9 mouse cellular contexts compared by ENCODE assay signal in genomic region chr2:153710701-153711330, GRCm38 (mm10). TPM values are rescaled to one million over a fixed set of nuclear protein-coding genes. Genes with fewer than 3 reads are reported as not detected.
DNase-seq lines count a peak whose midpoint lies in the region; ATAC-seq and TF ChIP-seq lines count a peak whose summit lies in the region.
"Had no signal": no experiment of that assay in that cellular context is flagged by ENCODE, and none has a peak within 500 bp of the region (broad histone marks: within the 10 kb centered on the region; RNA-seq: fewer than 3 reads in every experiment).

No protein-coding gene starts in this region.

- no peaks in the 10 kb centered on the region for H3K27me3 ChIP-seq in kidney, embryonic 15.5 days
- H3K27me3 ChIP-seq in CH12.LX (replicated peaks) = peaks cover 6% of the 10 kb centered on the region
- no peaks in the 10 kb centered on the region for H3K27me3 ChIP-seq in limb, embryonic 14.5 days (ENCODE audit: control insufficient read depth, insufficient read depth, low read length)
- H3K27me3 ChIP-seq in stomach, postnatal 0 days (ENCODE audit: control insufficient read depth, insufficient read depth, low read length) = no peaks in the 10 kb centered on the region
- H3K27me3 ChIP-seq: hindbrain, embryonic 15.5 days had no signal

- dilution Hi-C loops in CH12.LX (cut with MboI; ENCODE audit: extremely low pct_ligation_motif_present, extremely low pct_unique_long_range_greater_than_20kb, low sequenced_read_pairs) = no loop called here

- H3K36me3 ChIP-seq in kidney, embryonic 15.5 days = no peaks in the 10 kb centered on the region
- no peaks in the 10 kb centered on the region for H3K36me3 ChIP-seq in CH12.LX (replicated peaks in 1 of 2; ENCODE audit: control insufficient read depth in 1 of 2, insufficient read depth in 1 of 2, low read length in 1 of 2)
- H3K36me3 ChIP-seq in limb, embryonic 14.5 days (ENCODE audit: control insufficient read depth, insufficient read depth, low read length) = no peaks in the 10 kb centered on the region
- no peaks in the 10 kb centered on the region for H3K36me3 ChIP-seq in stomach, postnatal 0 days (ENCODE audit: control insufficient read depth, insufficient read depth, low read length)
- H3K36me3 ChIP-seq: hindbrain, embryonic 15.5 days had no signal

- H3K9me3 ChIP-seq in kidney, embryonic 15.5 days (replicated peaks) = no peaks in the 10 kb centered on the region
- H3K9me3 ChIP-seq in CH12.LX (replicated peaks; ENCODE audit: low read length) = peaks cover 4% of the 10 kb centered on the region
- no peaks in the 10 kb centered on the region for H3K9me3 ChIP-seq in limb, embryonic 14.5 days (ENCODE audit: control insufficient read depth, low read length)
- no peaks in the 10 kb centered on the region for H3K9me3 ChIP-seq in stomach, postnatal 0 days (ENCODE audit: control insufficient read depth, low read length)
- H3K9me3 ChIP-seq: hindbrain, embryonic 15.5 days had no signal

- no peak overlapping the region for H3K4me3 ChIP-seq in kidney, embryonic 15.5 days (replicated peaks)
- no peak overlapping the region for H3K4me3 ChIP-seq in CH12.LX (replicated peaks in 1 of 3; ENCODE audit: low read depth in 2 of 3, low read length in 2 of 3, poor library complexity in 1 of 3)
- H3K4me3 ChIP-seq in limb, embryonic 14.5 days (replicated peaks; ENCODE audit: low read length) = no peak overlapping the region
- H3K4me3 ChIP-seq in stomach, postnatal 0 days (ENCODE audit: low read depth, low read length) = no peak overlapping the region
- H3K4me3 ChIP-seq: hindbrain, embryonic 15.5 days had no signal

- no peak for DNase-seq in kidney, adult 8-10 months
- DNase-seq in CH12.LX (ENCODE audit: extremely low read depth) (peak; percentile 47), R1 (ENCODE audit: low read depth, low spot score) (peak; percentile 64)
- DNase-seq in limb, embryonic 14.5 days (ENCODE audit: low spot score) = peak; percentile 45
- peak; percentile 24 for DNase-seq in stomach, postnatal 0 days (ENCODE audit: low spot score)
- DNase-seq in urinary bladder, postnatal 25 days (ENCODE audit: low spot score) = no peak

- WGBS in kidney, embryonic 15.5 days = 45% methylated on average over 8 of the region's 8 CpGs
- WGBS in limb, embryonic 14.5 days = 53% methylated on average over 8 of the region's 8 CpGs
- WGBS in stomach, postnatal 0 days = 48% methylated on average over 8 of the region's 8 CpGs

- TF ChIP-seq CTCF in CH12.LX (conservative IDR thresholded peaks at IDR 0.05 in 1 of 2, IDR thresholded peaks at IDR 0.05 in 1 of 2; ENCODE audit: low read depth in 2 of 2, low read length in 2 of 2) = peak; percentile 55 to 86
- peak; percentile 84 for TF ChIP-seq CTCF in stomach, postnatal 0 days (IDR thresholded peaks at IDR 0.05; ENCODE audit: low read depth)

- no peak for TF ChIP-seq POLR2A in CH12.LX (IDR thresholded peaks at IDR 0.05; ENCODE audit: low read depth, low read length)
- no peak for TF ChIP-seq POLR2A in limb, embryonic 14.5 days (IDR thresholded peaks at IDR 0.05; ENCODE audit: borderline replicate concordance, extremely low read depth, insufficient read depth, insufficient read length)

- in situ Hi-C loops in CH12.LX (cut with MboI; ENCODE audit: low pct_ligation_motif_present, low pct_unique_long_range_greater_than_20kb, low sequenced_read_pairs) = loop anchor here (5.0 kb wide), 1 partner anchor 81 kb away; no protein-coding TSS in a partner anchor

- peaks cover 7% of the 10 kb centered on the region for H3K4me1 ChIP-seq in kidney, embryonic 15.5 days
- peaks cover 4 to 20% of the 10 kb centered on the region in 2 experiments; a peak in 3 of 4 replicates for H3K4me1 ChIP-seq in CH12.LX (ENCODE audit: control insufficient read depth in 1 of 2, insufficient read depth in 2 of 2)
- 0 out of 2 replicates have a peak, but pooled peaks cover 3% of the 10 kb centered on the region for H3K4me1 ChIP-seq in limb, embryonic 14.5 days (ENCODE audit: control insufficient read depth, insufficient read depth, low read length)
- H3K4me1 ChIP-seq in stomach, postnatal 0 days (replicated peaks; ENCODE audit: control insufficient read depth, insufficient read depth) = 0 out of 2 replicates have a peak, but pooled peaks cover 4% of the 10 kb centered on the region

- no peak for TF ChIP-seq EP300 in CH12.LX (IDR thresholded peaks at IDR 0.05; ENCODE audit: low read length)
- no peak for TF ChIP-seq EP300 in stomach, postnatal 0 days (optimal IDR thresholded peaks at IDR 0.05)

- no peak overlapping the region for H3K27ac ChIP-seq in kidney, embryonic 15.5 days
- H3K27ac ChIP-seq in CH12.LX (ENCODE audit: insufficient read depth, low read depth) = no peak overlapping the region
- H3K27ac ChIP-seq in limb, embryonic 14.5 days (replicated peaks; ENCODE audit: low read depth, low read length) = no peak overlapping the region
- H3K27ac ChIP-seq in stomach, postnatal 0 days (replicated peaks) = no peak overlapping the region
- H3K27ac ChIP-seq: hindbrain, embryonic 15.5 days had no signal

- H3K9ac ChIP-seq in kidney, embryonic 15.5 days = no peak overlapping the region
- no peak overlapping the region for H3K9ac ChIP-seq in CH12.LX (ENCODE audit: insufficient read depth, low read depth)
- no peak overlapping the region for H3K9ac ChIP-seq in limb, embryonic 14.5 days (ENCODE audit: low read depth, low read length, severe bottlenecking)
- no peak overlapping the region for H3K9ac ChIP-seq in stomach, postnatal 0 days (ENCODE audit: low read length)
- H3K9ac ChIP-seq: hindbrain, embryonic 15.5 days had no signal

- ATAC-seq in kidney, embryonic 15.5 days (replicated peaks; ENCODE audit: low FRiP score) = 0 out of 2 replicates have a peak, but pooled peaks have one; percentile 43
- ATAC-seq in erythroid progenitor cell, adult 5-6 weeks (replicated peaks; ENCODE audit: low FRiP score, poor library complexity, severe bottlenecking) = peak; percentile 63; the same call in 1 of the 2 replicates
- 0 out of 2 replicates have a peak, but pooled peaks have one; percentile 18 for ATAC-seq in limb, embryonic 14.5 days (ENCODE audit: low FRiP score, low read depth)
- ATAC-seq in stomach, postnatal 0 days (ENCODE audit: low FRiP score, low TSS enrichment) = no peak

- H3K4me2 ChIP-seq in kidney, embryonic 15.5 days = no peak overlapping the region
- no peak overlapping the region for H3K4me2 ChIP-seq in CH12.LX (ENCODE audit: insufficient read depth, low read depth, poor library complexity, severe bottlenecking)
- H3K4me2 ChIP-seq in limb, embryonic 14.5 days (replicated peaks; ENCODE audit: low read depth, low read length, severe bottlenecking) = no peak overlapping the region
- H3K4me2 ChIP-seq in stomach, postnatal 0 days (replicated peaks; ENCODE audit: low read depth) = no peak overlapping the region
- H3K4me2 ChIP-seq: hindbrain, embryonic 15.5 days had no signal

- no peaks in the 10 kb centered on the region for H3K79me2 ChIP-seq in CH12.LX (replicated peaks; ENCODE audit: control insufficient read depth, extremely low read depth, insufficient read depth, poor library complexity, severe bottlenecking)

- TF ChIP-seq RAD21 in CH12.LX (IDR thresholded peaks at IDR 0.05; ENCODE audit: low read depth, low read length) = peak; percentile 76

TF ChIP-seq in CH12.LX, 34 proteins besides CTCF, POLR2A, EP300 and RAD21:
- TF ChIP-seq ZNF384 (IDR thresholded peaks at IDR 0.05; ENCODE audit: low read depth, low read length) = no peak
- TF ChIP-seq SMC3 (IDR thresholded peaks at IDR 0.05; ENCODE audit: low read depth, low read length) = peak; percentile 92
- TF ChIP-seq ZC3H11A (IDR thresholded peaks at IDR 0.05; ENCODE audit: low read depth, low read length) = 0 out of 2 replicates have a peak, but pooled peaks have one; percentile 9
- TF ChIP-seq GABPA (IDR thresholded peaks at IDR 0.05; ENCODE audit: insufficient replicate concordance, low read depth, low read length) = no peak
- peak; percentile 81; the same call in 1 of the 2 replicates for TF ChIP-seq MAZ (IDR thresholded peaks at IDR 0.05; ENCODE audit: low read depth, low read length)

RNA-seq across cellular contexts. Expression of gene Dnmt3c, which starts 14.4 kb away (rescaled TPM):
- polyA plus RNA-seq in kidney, embryonic 15.5 days (2015; fragmentation: Nextera tagmentation; extraction: Ambion mirVana) = not detected in 2 replicates
- 0.04 TPM in 1 of 2 replicates, not detected in the other for total RNA-seq in CH12.LX (2012; rRNA removed)
- 0.14 TPM in 1 of 2 replicates, not detected in the other for total RNA-seq in CH12.LX (2014; rRNA removed)
- not detected in 2 replicates for polyA plus RNA-seq in CH12.LX (2012; ENCODE audit: insufficient read length, low read depth)
- not detected in 2 replicates for total RNA-seq in erythroid progenitor cell, adult 5-6 weeks (2015; ENCODE audit: low replicate concordance)
- total RNA-seq in erythroid progenitor cell, adult 5-6 weeks (2017; ENCODE audit: low replicate concordance) = 0.90 TPM in 1 of 2 replicates, not detected in the other
- 0.06 and 0.10 TPM in 2 replicates for polyA plus RNA-seq in limb, embryonic 14.5 days (2012; rRNA removed)
- polyA plus RNA-seq in limb, embryonic 14.5 days (2014; fragmentation: Nextera tagmentation; extraction: Ambion mirVana) = 0.08 and 0.10 TPM in 2 replicates
- polyA plus RNA-seq in stomach, postnatal 0 days (2015; fragmentation: Nextera tagmentation; extraction: Ambion mirVana) = not detected in 2 replicates

RNA-seq across cellular contexts. Expression of gene Mapre1, which starts 30.3 kb away (rescaled TPM):
- polyA plus RNA-seq in kidney, embryonic 15.5 days (2015; fragmentation: Nextera tagmentation; extraction: Ambion mirVana) = 234 and 269 TPM in 2 replicates
- 30.8 and 44.7 TPM in 2 replicates for total RNA-seq in CH12.LX (2012; rRNA removed)
- 136 and 163 TPM in 2 replicates for total RNA-seq in CH12.LX (2014; rRNA removed)
- 134 and 148 TPM in 2 replicates for polyA plus RNA-seq in CH12.LX (2012; ENCODE audit: insufficient read length, low read depth)
- 75.0 and 109 TPM in 2 replicates for total RNA-seq in erythroid progenitor cell, adult 5-6 weeks (2015; ENCODE audit: low replicate concordance)
- total RNA-seq in erythroid progenitor cell, adult 5-6 weeks (2017; ENCODE audit: low replicate concordance) = 87.6 and 151 TPM in 2 replicates
- polyA plus RNA-seq in limb, embryonic 14.5 days (2012; rRNA removed) = 30.2 and 36.1 TPM in 2 replicates
- 194 and 203 TPM in 2 replicates for polyA plus RNA-seq in limb, embryonic 14.5 days (2014; fragmentation: Nextera tagmentation; extraction: Ambion mirVana)
- 157 and 163 TPM in 2 replicates for polyA plus RNA-seq in stomach, postnatal 0 days (2015; fragmentation: Nextera tagmentation; extraction: Ambion mirVana)

Comparison
In these comparisons a context has a peak if more than half of its experiments do, and no peak if none do; other contexts are left out.
1. DNase-seq: peak in CH12.LX (single experiment), R1 (single experiment), limb, embryonic 14.5 days (single experiment) and stomach, postnatal 0 days (single experiment); none in kidney, adult 8-10 months (0 of 2) and urinary bladder, postnatal 25 days (single experiment).